Mouse (Mus musculus) olfactory bulb, adult 2 months (tissue): Measurements from ENCODE around the gene Actn4.
A peak's percentile ranks its signal among the peaks of the same experiment; 100 is the strongest.

ENCODE experiments used
- CTCF ChIP-seq: fragments of 200-500 bp; IDR thresholded peaks from 2 replicates; pipeline ENCODE4 v1.5.1; 2012; ENCODE audit warnings: low read depth, mild to moderate bottlenecking, low read length, moderate library complexity; ENCODE audit not compliant: insufficient read depth
- POLR2A ChIP-seq: fragments of 200-500 bp; IDR thresholded peaks from 2 replicates; pipeline ENCODE4 v1.6.1; 2012; ENCODE audit warnings: mild to moderate bottlenecking, low read depth, low read length, moderate library complexity; ENCODE audit not compliant: insufficient read depth

GRCm38 (mm10) chr7:28865481-28866300 is 96.4 kb downstream of the Actn4 start:
- TF ChIP-seq CTCF (peak; percentile 19; the same call in 1 of the 2 replicates), POLR2A (no peak; the same call in 1 of the 2 replicates)
